Mouse (Mus musculus) megakaryocyte-erythroid progenitor cell, adult 5-6 weeks (primary cell): Measurements from ENCODE around the gene Gm8653. TPM values are rescaled to one million over a fixed set of nuclear protein-coding genes. Genes with fewer than 3 reads are reported as not detected.
"Not testable (repeated sequence)": the region's sequence is repeated elsewhere in the genome, so short reads cannot be mapped to it uniquely, and the experiment has no call there.

Experiments used
- ATAC-seq: replicated peaks from 2 replicates; pipeline ENCODE4 v1.8.0; 2016; ENCODE audit warnings: mild to moderate bottlenecking, inconsistent platforms; ENCODE audit not compliant: severe bottlenecking, poor library complexity, low FRiP score, low TSS enrichment
- total RNA-seq, 2 experiments: library from RNA; stranded (forward) in 1 of 2; stranded (reverse) in 1 of 2; fragments of 200-1000, 215-1000 nt in 1 of 2; fragments of >200 nt in 1 of 2; fragmentation: Nextera tagmentation in 1 of 2; gene quantifications; 2 replicates each; pipeline ENCODE4 v1.2.3; 2014 to 2017

Gene Gm8653
- total RNA-seq (2014; fragmentation: Nextera tagmentation) (not detected in 2 replicates), total RNA-seq (2017) (not detected in 2 replicates)

- ATAC-seq, result not testable (repeated sequence)
Measured at GRCm38 (mm10) chr7:22201164-22201563, at the start of gene Gm8653. TSS of gene Gm8653 (minus strand) at chr7:22201264.

GRCm38 (mm10) chr7:22229384-22229783 lies 28.3 kb upstream of the Gm8653 start, which contains the start of gene Gm8453:
TSS of gene Gm8453 (minus strand) at chr7:22229484.
- not testable (repeated sequence) for ATAC-seq

- ATAC-seq, result not testable (repeated sequence)
Measured at GRCm38 (mm10) chr7:22189077-22189476, 12.0 kb downstream of the Gm8653 start, which contains the start of gene Vmn1r143. TSS of gene Vmn1r143 (plus strand) at chr7:22189377.

- not testable (repeated sequence) for ATAC-seq
Measured at GRCm38 (mm10) chr7:22163935-22164334, 37.1 kb downstream of the Gm8653 start, which contains the start of gene Vmn1r142. TSS of gene Vmn1r142 (minus strand) at chr7:22164035.

Other genes starting within 250 kb of the Gm8653 start
- gene Vmn1r137, start 206.7 kb downstream of the Gm8653 start, total RNA-seq (2014; fragmentation: Nextera tagmentation), result not detected in 2 replicates
- not detected in 2 replicates for gene Vmn1r137, start 206.7 kb downstream of the Gm8653 start, total RNA-seq (2017)
- gene Vmn1r138, start 172.4 kb downstream of the Gm8653 start, total RNA-seq (2014; fragmentation: Nextera tagmentation), result not detected in 2 replicates
- not detected in 2 replicates for gene Vmn1r138, start 172.4 kb downstream of the Gm8653 start, total RNA-seq (2017)
- gene Gm6176, start 145.0 kb downstream of the Gm8653 start, total RNA-seq (2014; fragmentation: Nextera tagmentation), result not detected in 2 replicates
- not detected in 2 replicates for gene Gm6176, start 145.0 kb downstream of the Gm8653 start, total RNA-seq (2017)
- gene Vmn1r139, start 132.2 kb downstream of the Gm8653 start, total RNA-seq (2014; fragmentation: Nextera tagmentation), result not detected in 2 replicates
- not detected in 2 replicates for gene Vmn1r139, start 132.2 kb downstream of the Gm8653 start, total RNA-seq (2017)
- not detected in 2 replicates for gene Gm16451, start 83.0 kb downstream of the Gm8653 start, total RNA-seq (2014; fragmentation: Nextera tagmentation)
- not detected in 2 replicates for gene Gm16451, start 83.0 kb downstream of the Gm8653 start, total RNA-seq (2017)
- gene Gm10666, start 66.5 kb downstream of the Gm8653 start, total RNA-seq (2014; fragmentation: Nextera tagmentation), result not detected in 2 replicates
- gene Gm10666, start 66.5 kb downstream of the Gm8653 start, total RNA-seq (2017), result not detected in 2 replicates
- not detected in 2 replicates for gene Vmn1r142, start 37.2 kb downstream of the Gm8653 start, total RNA-seq (2014; fragmentation: Nextera tagmentation)
- not detected in 2 replicates for gene Vmn1r142, start 37.2 kb downstream of the Gm8653 start, total RNA-seq (2017)
- not detected in 2 replicates for gene Vmn1r143, start 11.9 kb downstream of the Gm8653 start, total RNA-seq (2014; fragmentation: Nextera tagmentation)
- not detected in 2 replicates for gene Vmn1r143, start 11.9 kb downstream of the Gm8653 start, total RNA-seq (2017)
- gene Gm8453, start 28.2 kb upstream of the Gm8653 start, total RNA-seq (2014; fragmentation: Nextera tagmentation), result not detected in 2 replicates
- not detected in 2 replicates for gene Gm8453, start 28.2 kb upstream of the Gm8653 start, total RNA-seq (2017)
- gene Gm4187, start 128.5 kb upstream of the Gm8653 start, total RNA-seq (2014; fragmentation: Nextera tagmentation), result not detected in 2 replicates
- not detected in 2 replicates for gene Gm4187, start 128.5 kb upstream of the Gm8653 start, total RNA-seq (2017)
- gene Gm8660, start 169.8 kb upstream of the Gm8653 start, total RNA-seq (2014; fragmentation: Nextera tagmentation), result not detected in 2 replicates
- gene Gm8660, start 169.8 kb upstream of the Gm8653 start, total RNA-seq (2017), result not detected in 2 replicates
- not detected in 2 replicates for gene Vmn1r148, start 212.3 kb upstream of the Gm8653 start, total RNA-seq (2014; fragmentation: Nextera tagmentation)
- not detected in 2 replicates for gene Vmn1r148, start 212.3 kb upstream of the Gm8653 start, total RNA-seq (2017)
- not detected in 2 replicates for gene Vmn1r149, start 237.0 kb upstream of the Gm8653 start, total RNA-seq (2014; fragmentation: Nextera tagmentation)
- gene Vmn1r149, start 237.0 kb upstream of the Gm8653 start, total RNA-seq (2017), result not detected in 2 replicates